Mouse (Mus musculus) small intestine, adult 2 months (tissue): ENCODE results near the gene Smc1b. TPM values are rescaled to one million over a fixed set of nuclear protein-coding genes. Genes with fewer than 3 reads are reported as not detected.

Source experiments
- H3K27ac ChIP-seq: fragments of 200-500 bp; 2 replicates; pipeline ENCODE4 v1.5.1; 2012; ENCODE audit warnings: low read depth, low read length, control low read depth, inconsistent platforms; ENCODE audit not compliant: insufficient read depth
- H3K27me3 ChIP-seq: fragments of 200-500 bp; 2 replicates; pipeline ENCODE4 v1.6.1; 2012; ENCODE audit warnings: mild to moderate bottlenecking, moderate library complexity, low read length, inconsistent platforms; ENCODE audit not compliant: control insufficient read depth, insufficient read depth
- H3K36me3 ChIP-seq: fragments of 200-500 bp; 2 replicates; pipeline ENCODE4 v1.6.1; 2012; ENCODE audit warnings: mild to moderate bottlenecking, low read length, control low read depth, inconsistent platforms; ENCODE audit not compliant: control insufficient read depth, insufficient read depth
- H3K4me1 ChIP-seq: fragments of 200-500 bp; 2 replicates; pipeline ENCODE4 v1.6.1; 2012; ENCODE audit warnings: low read length, inconsistent platforms, mixed read lengths; ENCODE audit not compliant: control insufficient read depth, insufficient read depth, insufficient read length
- H3K4me3 ChIP-seq: fragments of 200-500 bp; 2 replicates; pipeline ENCODE4 v1.5.1; 2012; ENCODE audit warnings: low read depth, mild to moderate bottlenecking, control low read depth, inconsistent platforms, low read length, moderate library complexity
- CTCF ChIP-seq: fragments of 200-500 bp; IDR thresholded peaks from 2 replicates; pipeline ENCODE4 v1.5.1; 2012; ENCODE audit warnings: low read depth, mild to moderate bottlenecking, control low read depth, inconsistent platforms, low read length, moderate library complexity, mixed read lengths; ENCODE audit not compliant: insufficient replicate concordance, insufficient read length; ENCODE audit errors: extremely low read depth
- POLR2A ChIP-seq: fragments of 200-500 bp; IDR thresholded peaks from 2 replicates; pipeline ENCODE4 v1.6.1; 2012; ENCODE audit warnings: low read depth, mild to moderate bottlenecking, control low read depth, inconsistent platforms, low read length, moderate library complexity
- WGBS: fragments of 180-500 bp; shearing (Covaris S2); methylation state at CpG from one replicate; pipeline ENCODE4 v1.1.7; 2018; 5-methylcytosine and 5-hydroxymethylcytosine counted together
- polyA plus RNA-seq: library from polyadenylated mRNA; depleted of rRNA; stranded (reverse); fragments of >200 nt; gene quantifications from 2 replicates; pipeline ENCODE4 v1.2.3, GENCODE M21; 2012; rRNA removed

Smc1b gene
- polyA plus RNA-seq, 1 experiment: not detected

- Histone ChIP-seq H3K27ac (no peak within 1 kb of the TSS), H3K4me1 (peaks cover 11% of the 10 kb centered on the region; the same call in 1 of the 2 replicates), H3K36me3 (no peaks in the 10 kb centered on the region), H3K4me3 (no peak within 1 kb of the TSS), H3K27me3 (no peaks in the 10 kb centered on the region)
- TF ChIP-seq POLR2A (no peak), CTCF (no peak)
- WGBS: 11% methylated on average over 21 of the region's 21 CpGs
Observed at GRCm38 (mm10) chr15:85016951-85017664, 114.7 kb downstream of the Smc1b start, which contains the start of gene Upk3a. TSS of gene Upk3a (plus strand) at chr15:85017141.

- 87% methylated on average over 11 of the region's 11 CpGs for WGBS
- H3K4me1 ChIP-seq: peaks cover 10% of the 10 kb centered on the region; the same call in 1 of the 2 replicates
- no peak overlapping the region for H3K27ac ChIP-seq
- H3K27me3 ChIP-seq: no peaks in the 10 kb centered on the region
- TF ChIP-seq CTCF (no peak), POLR2A (no peak)
- H3K36me3 ChIP-seq: no peaks in the 10 kb centered on the region
- no peak overlapping the region for H3K4me3 ChIP-seq
Observed at GRCm38 (mm10) chr15:85015771-85016170, 116.0 kb downstream of the Smc1b start.

Other genes starting within 250 kb of the Smc1b start
- gene Gm29666, start 211.9 kb downstream of the Smc1b start, polyA plus RNA-seq: 0.05 and 0.09 TPM in 2 replicates
- gene Nup50, start 208.6 kb downstream of the Smc1b start, polyA plus RNA-seq: 3.7 and 7.3 TPM in 2 replicates
- gene 5031439G07Rik, start 143.4 kb downstream of the Smc1b start, polyA plus RNA-seq: 7.9 and 14.3 TPM in 2 replicates
- 3.9 and 6.3 TPM in 2 replicates for gene Upk3a, start 114.8 kb downstream of the Smc1b start, polyA plus RNA-seq
- 2.0 and 21.4 TPM in 2 replicates for gene Fam118a, start 103.0 kb downstream of the Smc1b start, polyA plus RNA-seq
- gene Ribc2, start 114 bp upstream of the Smc1b start, polyA plus RNA-seq: not detected in 2 replicates
- gene Fbln1, start 74.0 kb upstream of the Smc1b start, polyA plus RNA-seq: 139 and 456 TPM in 2 replicates
- 13.7 and 14.5 TPM in 2 replicates for gene Atxn10, start 204.3 kb upstream of the Smc1b start, polyA plus RNA-seq